Mouse (Mus musculus): ENCODE measurements around the gene Hsh2d. TPM values are rescaled to one million over a fixed set of nuclear protein-coding genes. Genes with fewer than 3 reads are reported as not detected.

Hsh2d gene
- polyA plus RNA-seq, 1 experiment from 2014 or later, result 0.17 TPM

- H3K27ac ChIP-seq (replicated peaks), result no peak overlapping the region
- WGBS, result 74% methylated on average over 3 of the region's 3 CpGs
Observed at GRCm38 (mm10) chr8:72158726-72159125, 30.7 kb upstream of the Hsh2d start.

GRCm38 (mm10) chr8:72160007-72160406 lies 29.4 kb upstream of the Hsh2d start:
- peak overlapping the region; percentile 53 for H3K4me3 ChIP-seq
- H3K27me3 ChIP-seq (replicated peaks), result no peaks in the 10 kb centered on the region
- H3K27ac ChIP-seq (replicated peaks), result peak overlapping the region; percentile 76; the same call in 1 of the 2 replicates

More at GRCm38 (mm10) chr8:72158726-72159125, 30.7 kb upstream of the Hsh2d start:
- ATAC-seq (ENCODE audit: extremely low read depth, insufficient number of reproducible peaks, low FRiP score, low TSS enrichment), result no peak
- no peaks in the 10 kb centered on the region for H3K9me3 ChIP-seq
- no peak overlapping the region for H3K4me3 ChIP-seq
- H3K27me3 ChIP-seq (replicated peaks), result no peaks in the 10 kb centered on the region
- H3K36me3 ChIP-seq, result peaks cover 11% of the 10 kb centered on the region
- no peak overlapping the region for H3K9ac ChIP-seq
- H3K4me2 ChIP-seq, result no peak overlapping the region
- peaks cover 27% of the 10 kb centered on the region for H3K4me1 ChIP-seq

GRCm38 (mm10) chr8:72160707-72161697 lies 28.4 kb upstream of the Hsh2d start, which contains the start of gene Rab8a:
Gene Rab8a (plus strand): TSS chr8:72161200.
- peaks cover 19% of the 10 kb centered on the region for H3K36me3 ChIP-seq
- H3K27ac ChIP-seq (replicated peaks), result peak within 1 kb of the TSS; percentile 82
- under 1% methylated on average over 82 of the region's 82 CpGs for WGBS
- H3K9me3 ChIP-seq, result no peaks in the 10 kb centered on the region
- H3K9ac ChIP-seq, result peak within 1 kb of the TSS; percentile 93
- no peaks in the 10 kb centered on the region for H3K27me3 ChIP-seq (replicated peaks)
- ATAC-seq (ENCODE audit: extremely low read depth, insufficient number of reproducible peaks, low FRiP score, low TSS enrichment), result peak; percentile 99
- peak within 1 kb of the TSS; percentile 86 for H3K4me3 ChIP-seq
- peaks cover 27% of the 10 kb centered on the region for H3K4me1 ChIP-seq
- peak within 1 kb of the TSS; percentile 90 for H3K4me2 ChIP-seq

More at GRCm38 (mm10) chr8:72160007-72160406, 29.4 kb upstream of the Hsh2d start:
- H3K4me2 ChIP-seq, result peak overlapping the region; percentile 74
- H3K9me3 ChIP-seq, result no peaks in the 10 kb centered on the region
- peaks cover 27% of the 10 kb centered on the region for H3K4me1 ChIP-seq
- peak overlapping the region; percentile 73 for H3K9ac ChIP-seq
- ATAC-seq (ENCODE audit: extremely low read depth, insufficient number of reproducible peaks, low FRiP score, low TSS enrichment), result no peak
- peaks cover 17% of the 10 kb centered on the region for H3K36me3 ChIP-seq
- WGBS, result 63% methylated on average over 3 of the region's 3 CpGs

- no peak for ATAC-seq (ENCODE audit: extremely low read depth, insufficient number of reproducible peaks, low FRiP score, low TSS enrichment)
- Histone ChIP-seq H3K36me3 (peaks cover 31% of the 10 kb centered on the region), H3K4me2 (peak overlapping the region; percentile 90)
Observed at GRCm38 (mm10) chr8:72162821-72163220, 26.6 kb upstream of the Hsh2d start.

GRCm38 (mm10) chr8:72169098-72169668 lies 20.3 kb upstream of the Hsh2d start:
- H3K4me2 ChIP-seq, result no peak overlapping the region
- no peak overlapping the region for H3K27ac ChIP-seq (replicated peaks)
- 83% methylated on average over 3 of the region's 3 CpGs for WGBS
- no peaks in the 10 kb centered on the region for H3K27me3 ChIP-seq (replicated peaks)
- peaks cover 86% of the 10 kb centered on the region for H3K36me3 ChIP-seq
- H3K4me1 ChIP-seq, result 0 out of 2 replicates have a peak, but pooled peaks cover 5% of the 10 kb centered on the region
- H3K4me3 ChIP-seq, result no peak overlapping the region
- no peak overlapping the region for H3K9ac ChIP-seq
- no peak for ATAC-seq (ENCODE audit: extremely low read depth, insufficient number of reproducible peaks, low FRiP score, low TSS enrichment)
- H3K9me3 ChIP-seq, result no peaks in the 10 kb centered on the region

More at GRCm38 (mm10) chr8:72162821-72163220, 26.6 kb upstream of the Hsh2d start:
- no peak overlapping the region for H3K9ac ChIP-seq
- H3K9me3 ChIP-seq, result no peaks in the 10 kb centered on the region
- H3K4me1 ChIP-seq, result peaks cover 31% of the 10 kb centered on the region
- H3K4me3 ChIP-seq, result no peak overlapping the region
- no peaks in the 10 kb centered on the region for H3K27me3 ChIP-seq (replicated peaks)
- no peak overlapping the region for H3K27ac ChIP-seq (replicated peaks)

- H3K9me3 ChIP-seq, result no peaks in the 10 kb centered on the region
- 75% methylated on average over 3 of the region's 3 CpGs for WGBS
- H3K27ac ChIP-seq (replicated peaks), result no peak overlapping the region
- H3K27me3 ChIP-seq (replicated peaks), result no peaks in the 10 kb centered on the region
- H3K9ac ChIP-seq, result no peak overlapping the region
- 0 out of 2 replicates have a peak, but pooled peaks cover 5% of the 10 kb centered on the region for H3K4me1 ChIP-seq
- H3K4me3 ChIP-seq, result no peak overlapping the region
- ATAC-seq (ENCODE audit: extremely low read depth, insufficient number of reproducible peaks, low FRiP score, low TSS enrichment), result no peak
- peaks cover 86% of the 10 kb centered on the region for H3K36me3 ChIP-seq
- no peak overlapping the region for H3K4me2 ChIP-seq
Observed at GRCm38 (mm10) chr8:72169681-72170249, 19.7 kb upstream of the Hsh2d start.

- WGBS, result 57% methylated on average over 5 of the region's 5 CpGs
- no peak overlapping the region for H3K27ac ChIP-seq (replicated peaks)
- no peak overlapping the region for H3K4me3 ChIP-seq
- H3K9me3 ChIP-seq, result no peaks in the 10 kb centered on the region
- H3K4me1 ChIP-seq, result no peaks in the 10 kb centered on the region
- no peak overlapping the region for H3K9ac ChIP-seq
- H3K4me2 ChIP-seq, result no peak overlapping the region
- peaks cover 99% of the 10 kb centered on the region for H3K36me3 ChIP-seq
- H3K27me3 ChIP-seq (replicated peaks), result no peaks in the 10 kb centered on the region
- ATAC-seq (ENCODE audit: extremely low read depth, insufficient number of reproducible peaks, low FRiP score, low TSS enrichment), result no peak
Observed at GRCm38 (mm10) chr8:72177346-72177925, 12.0 kb upstream of the Hsh2d start.

- Histone ChIP-seq H3K9ac (no peak overlapping the region), H3K9me3 (no peaks in the 10 kb centered on the region), H3K4me2 (no peak overlapping the region), H3K4me3 (no peak overlapping the region), H3K36me3 (peaks cover 39% of the 10 kb centered on the region), H3K27ac (replicated peaks) (no peak overlapping the region), H3K4me1 (no peaks in the 10 kb centered on the region), H3K27me3 (replicated peaks) (no peaks in the 10 kb centered on the region)
- 80% methylated on average over 2 of the region's 2 CpGs for WGBS
- no peak for ATAC-seq (ENCODE audit: extremely low read depth, insufficient number of reproducible peaks, low FRiP score, low TSS enrichment)
Observed at GRCm38 (mm10) chr8:72183554-72184202, 5.8 kb upstream of the Hsh2d start.

GRCm38 (mm10) chr8:72187793-72188331 lies 1.6 kb upstream of the Hsh2d start:
- no peak overlapping the region for H3K27ac ChIP-seq (replicated peaks)
- no peaks in the 10 kb centered on the region for H3K36me3 ChIP-seq
- no peaks in the 10 kb centered on the region for H3K9me3 ChIP-seq
- 68% methylated on average over 2 of the region's 2 CpGs for WGBS
- no peak for ATAC-seq (ENCODE audit: extremely low read depth, insufficient number of reproducible peaks, low FRiP score, low TSS enrichment)
- no peak overlapping the region for H3K4me3 ChIP-seq
- H3K27me3 ChIP-seq (replicated peaks), result no peaks in the 10 kb centered on the region
- H3K9ac ChIP-seq, result no peak overlapping the region
- H3K4me1 ChIP-seq, result no peaks in the 10 kb centered on the region
- H3K4me2 ChIP-seq, result no peak overlapping the region

GRCm38 (mm10) chr8:72190215-72190539 lies 739 bp downstream of the Hsh2d start:
- no peak for ATAC-seq (ENCODE audit: extremely low read depth, insufficient number of reproducible peaks, low FRiP score, low TSS enrichment)
- Histone ChIP-seq H3K4me3 (no peak overlapping the region), H3K9ac (no peak overlapping the region), H3K9me3 (no peaks in the 10 kb centered on the region), H3K27ac (replicated peaks) (0 out of 2 replicates have a peak overlapping the region, but pooled peaks have one; percentile 8), H3K4me1 (no peaks in the 10 kb centered on the region), H3K27me3 (replicated peaks) (no peaks in the 10 kb centered on the region), H3K4me2 (no peak overlapping the region), H3K36me3 (no peaks in the 10 kb centered on the region)
- WGBS, result 69% methylated on average over 2 of the region's 2 CpGs

Data from heart, embryonic 13.5 days (tissue).